Mouse (Mus musculus) small intestine, adult 2 months (tissue): ENCODE measurements around the gene Ets1. TPM values are rescaled to one million over a fixed set of nuclear protein-coding genes. Genes with fewer than 3 reads are reported as not detected.

Experiments used
- H3K27ac ChIP-seq: fragments of 200-500 bp; 2 replicates; pipeline ENCODE4 v1.5.1; 2012; ENCODE audit warnings: low read depth, low read length, control low read depth, inconsistent platforms; ENCODE audit not compliant: insufficient read depth
- H3K27me3 ChIP-seq: fragments of 200-500 bp; 2 replicates; pipeline ENCODE4 v1.6.1; 2012; ENCODE audit warnings: mild to moderate bottlenecking, moderate library complexity, low read length, inconsistent platforms; ENCODE audit not compliant: control insufficient read depth, insufficient read depth
- H3K36me3 ChIP-seq: fragments of 200-500 bp; 2 replicates; pipeline ENCODE4 v1.6.1; 2012; ENCODE audit warnings: mild to moderate bottlenecking, low read length, control low read depth, inconsistent platforms; ENCODE audit not compliant: control insufficient read depth, insufficient read depth
- H3K4me1 ChIP-seq: fragments of 200-500 bp; 2 replicates; pipeline ENCODE4 v1.6.1; 2012; ENCODE audit warnings: low read length, inconsistent platforms, mixed read lengths; ENCODE audit not compliant: control insufficient read depth, insufficient read depth, insufficient read length
- H3K4me3 ChIP-seq: fragments of 200-500 bp; 2 replicates; pipeline ENCODE4 v1.5.1; 2012; ENCODE audit warnings: low read depth, mild to moderate bottlenecking, control low read depth, inconsistent platforms, low read length, moderate library complexity
- CTCF ChIP-seq: fragments of 200-500 bp; IDR thresholded peaks from 2 replicates; pipeline ENCODE4 v1.5.1; 2012; ENCODE audit warnings: low read depth, mild to moderate bottlenecking, control low read depth, inconsistent platforms, low read length, moderate library complexity, mixed read lengths; ENCODE audit not compliant: insufficient replicate concordance, insufficient read length; ENCODE audit errors: extremely low read depth
- POLR2A ChIP-seq: fragments of 200-500 bp; IDR thresholded peaks from 2 replicates; pipeline ENCODE4 v1.6.1; 2012; ENCODE audit warnings: low read depth, mild to moderate bottlenecking, control low read depth, inconsistent platforms, low read length, moderate library complexity
- WGBS: fragments of 180-500 bp; shearing (Covaris S2); methylation state at CpG from one replicate; pipeline ENCODE4 v1.1.7; 2018; 5-methylcytosine and 5-hydroxymethylcytosine counted together
- polyA plus RNA-seq: library from polyadenylated mRNA; depleted of rRNA; stranded (reverse); fragments of >200 nt; gene quantifications from 2 replicates; pipeline ENCODE4 v1.2.3, GENCODE M21; 2012

Ets1 gene
- polyA plus RNA-seq, 1 experiment = 10.2 TPM

DNA sequence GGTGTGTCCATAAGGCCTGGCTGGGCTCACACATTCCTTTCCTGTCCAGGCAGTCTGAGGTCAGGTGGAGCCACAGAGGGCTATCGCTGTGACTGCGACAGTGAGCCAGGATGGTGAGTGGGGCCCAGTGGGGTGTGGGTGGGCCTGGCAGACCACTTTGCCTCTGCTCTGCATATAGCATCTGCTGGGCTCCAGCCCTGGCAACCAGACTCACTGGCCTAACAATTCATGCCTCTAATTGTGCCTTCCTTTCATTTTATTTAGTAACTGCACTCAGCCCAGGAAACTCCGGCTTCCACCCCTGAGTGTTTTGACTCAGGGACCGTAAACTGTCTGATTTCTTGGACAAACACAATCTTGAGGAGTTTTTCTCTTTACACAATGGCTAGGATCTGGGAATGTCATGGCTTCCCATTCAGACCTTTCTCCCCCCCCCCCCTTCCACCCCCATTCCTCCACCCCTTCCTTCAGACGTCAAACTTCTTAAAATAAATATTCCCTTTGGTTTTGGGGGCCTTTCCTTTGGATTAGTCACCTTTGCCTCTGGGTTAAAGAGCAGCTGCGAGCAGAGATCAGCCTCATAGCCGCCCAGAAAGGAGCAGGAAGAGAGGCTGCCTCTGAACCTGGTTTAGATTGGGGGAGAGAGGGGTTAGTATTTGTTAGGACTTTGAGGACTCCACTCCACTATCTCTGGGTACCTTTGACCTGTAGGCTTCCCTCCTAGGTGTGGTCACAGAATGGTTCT is 40.8 kb upstream of the Ets1 start:
- TF ChIP-seq CTCF (no peak), POLR2A (no peak)
- H3K27ac ChIP-seq = peak overlapping the region; percentile 71; the same call in 1 of the 2 replicates
- 46% methylated on average over 7 of the region's 7 CpGs for WGBS
- no peak overlapping the region for H3K4me3 ChIP-seq
- H3K36me3 ChIP-seq = no peaks in the 10 kb centered on the region
- no peaks in the 10 kb centered on the region for H3K27me3 ChIP-seq
- peaks cover 3% of the 10 kb centered on the region for H3K4me1 ChIP-seq

DNA sequence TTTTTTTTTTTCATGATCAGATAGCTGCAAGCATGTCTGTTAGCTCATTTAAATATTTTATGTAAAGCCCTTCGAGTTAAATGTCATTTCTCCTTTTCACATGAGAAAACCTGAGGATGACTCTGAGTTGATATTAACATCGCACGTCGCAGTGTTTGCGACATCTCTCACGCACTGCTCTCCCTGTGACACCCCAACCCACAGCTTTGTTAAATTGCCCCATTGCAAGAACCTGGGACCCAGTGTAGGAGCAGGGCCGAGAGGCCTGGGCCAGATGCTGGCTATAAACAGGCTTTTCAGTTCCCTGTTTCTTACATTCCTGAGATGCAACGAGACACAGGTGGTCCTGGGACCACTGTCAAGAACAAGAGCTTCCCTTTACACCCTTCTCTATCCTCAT is 39.7 kb upstream of the Ets1 start:
- 84% methylated on average over 8 of the region's 8 CpGs for WGBS
- TF ChIP-seq CTCF = no peak
- no peak for TF ChIP-seq POLR2A
- H3K4me1 ChIP-seq = peaks cover 3% of the 10 kb centered on the region
- H3K27ac ChIP-seq = no peak overlapping the region
- H3K36me3 ChIP-seq = no peaks in the 10 kb centered on the region
- H3K27me3 ChIP-seq = no peaks in the 10 kb centered on the region
- no peak overlapping the region for H3K4me3 ChIP-seq

DNA sequence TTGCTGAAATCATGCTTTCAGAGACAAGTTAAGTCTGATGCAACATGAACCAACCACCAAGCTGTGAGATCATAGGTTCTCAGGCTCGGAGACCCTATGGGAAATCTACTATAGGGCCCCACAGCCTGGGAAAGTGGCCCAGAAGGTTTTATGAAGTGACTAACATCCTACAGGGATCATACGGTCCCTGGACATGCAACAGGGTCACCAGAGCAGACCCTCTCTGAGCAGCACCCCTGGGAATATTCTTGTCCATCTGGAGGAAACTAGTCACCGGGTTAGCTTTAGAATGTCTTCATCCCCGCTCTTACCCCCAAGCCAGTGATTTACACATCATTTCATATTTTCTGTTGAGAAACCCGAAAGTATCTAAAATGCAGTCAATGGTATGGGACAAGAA is 34.1 kb upstream of the Ets1 start:
- Histone ChIP-seq H3K36me3 (no peaks in the 10 kb centered on the region), H3K27ac (no peak overlapping the region), H3K4me1 (no peaks in the 10 kb centered on the region), H3K4me3 (no peak overlapping the region), H3K27me3 (no peaks in the 10 kb centered on the region)
- TF ChIP-seq POLR2A (no peak), CTCF (no peak)
- 86% methylated on average over 5 of the region's 5 CpGs for WGBS

DNA sequence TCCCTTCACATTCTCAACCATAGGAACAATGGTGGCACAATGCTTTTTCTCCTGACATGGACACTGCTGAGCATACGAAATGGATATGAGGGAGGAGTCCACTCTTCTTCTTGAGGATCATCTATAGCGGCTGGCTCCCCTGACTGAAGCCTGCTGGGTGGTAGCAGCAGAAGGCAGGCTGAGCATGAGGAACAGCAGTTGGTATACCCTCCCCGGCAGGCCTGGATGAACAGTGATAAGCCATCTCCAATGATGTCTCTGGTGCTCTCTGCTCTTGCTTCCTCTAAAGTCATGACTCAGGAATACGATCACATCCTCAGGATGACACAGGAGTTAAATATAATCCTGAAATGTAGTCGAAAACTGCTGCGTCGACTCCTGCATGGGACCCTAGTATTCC is 32.9 kb upstream of the Ets1 start:
- TF ChIP-seq CTCF (no peak), POLR2A (no peak)
- no peaks in the 10 kb centered on the region for H3K36me3 ChIP-seq
- H3K27me3 ChIP-seq = no peaks in the 10 kb centered on the region
- no peak overlapping the region for H3K27ac ChIP-seq
- 85% methylated on average over 7 of the region's 7 CpGs for WGBS
- H3K4me1 ChIP-seq = no peaks in the 10 kb centered on the region
- no peak overlapping the region for H3K4me3 ChIP-seq

DNA sequence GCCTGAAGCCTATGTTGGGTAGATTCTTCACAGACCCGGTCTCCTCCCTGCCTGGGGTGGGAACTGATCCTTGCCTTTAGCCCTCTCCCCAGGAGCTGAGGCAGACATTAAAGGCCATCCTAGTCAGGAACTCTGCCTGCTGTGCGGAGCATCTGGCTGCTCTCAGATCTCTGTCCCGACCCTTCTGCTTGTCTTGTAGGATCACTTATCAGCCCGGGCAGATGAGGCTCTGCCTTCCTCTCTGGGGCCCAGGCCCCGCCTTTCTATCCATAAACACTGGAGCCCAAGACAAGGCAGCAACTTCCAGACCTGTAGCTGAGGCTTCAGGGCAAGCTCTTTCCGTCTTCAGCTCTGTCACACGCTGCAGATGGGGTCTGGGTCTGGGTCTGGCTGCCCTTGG is 28.8 kb upstream of the Ets1 start:
- WGBS = 42% methylated on average over 7 of the region's 7 CpGs
- Histone ChIP-seq H3K27ac (no peak overlapping the region), H3K4me1 (0 out of 2 replicates have a peak, but pooled peaks cover 3% of the 10 kb centered on the region)

DNA sequence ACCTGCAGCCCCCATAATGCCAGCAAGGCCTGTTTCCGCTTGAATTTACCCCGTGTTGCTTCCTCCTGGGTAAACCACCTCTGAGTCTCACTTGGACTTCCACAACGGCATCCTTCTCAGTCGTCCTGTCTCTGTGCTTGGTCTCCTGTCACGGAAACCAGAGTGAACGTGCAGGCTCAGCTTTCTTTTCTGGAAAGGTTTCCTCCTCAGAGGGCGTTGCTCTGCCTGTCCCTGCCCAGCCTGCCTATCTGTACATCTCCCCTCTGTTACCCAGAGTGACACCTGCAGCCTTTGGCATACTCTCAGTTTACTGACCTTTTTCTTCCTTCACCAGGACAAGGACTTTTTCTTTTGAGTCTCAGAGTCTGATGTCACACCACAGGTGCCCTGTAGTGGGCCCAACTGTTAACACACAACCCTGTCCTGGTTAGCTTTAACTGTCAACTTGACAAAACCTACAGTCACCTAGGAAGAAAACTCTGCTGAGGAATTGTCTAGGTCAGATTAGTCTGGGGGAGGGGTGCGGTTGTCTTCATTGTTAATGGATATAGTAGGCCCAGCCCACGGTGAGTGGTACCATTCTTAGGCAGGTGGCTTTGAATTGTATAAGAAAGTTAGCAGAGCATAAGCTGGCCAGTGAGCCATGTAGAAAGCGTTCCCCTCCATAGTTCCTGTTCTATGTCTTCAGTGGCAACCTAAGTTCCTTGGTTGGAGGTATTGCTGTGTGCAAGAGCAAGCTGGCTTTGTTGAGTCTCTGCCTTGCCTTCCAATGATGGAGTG is 27.0 kb upstream of the Ets1 start:
- no peak for TF ChIP-seq CTCF
- no peak for TF ChIP-seq POLR2A
- Histone ChIP-seq H3K27ac (no peak overlapping the region), H3K4me3 (no peak overlapping the region), H3K36me3 (no peaks in the 10 kb centered on the region), H3K27me3 (no peaks in the 10 kb centered on the region), H3K4me1 (0 out of 2 replicates have a peak, but pooled peaks cover 3% of the 10 kb centered on the region)
- WGBS = 82% methylated on average over 10 of the region's 10 CpGs

More for the DNA sequence above, 28.8 kb upstream of the Ets1 start:
- Histone ChIP-seq H3K4me3 (no peak overlapping the region), H3K27me3 (no peaks in the 10 kb centered on the region), H3K36me3 (no peaks in the 10 kb centered on the region)
- TF ChIP-seq CTCF = no peak
- no peak for TF ChIP-seq POLR2A

DNA sequence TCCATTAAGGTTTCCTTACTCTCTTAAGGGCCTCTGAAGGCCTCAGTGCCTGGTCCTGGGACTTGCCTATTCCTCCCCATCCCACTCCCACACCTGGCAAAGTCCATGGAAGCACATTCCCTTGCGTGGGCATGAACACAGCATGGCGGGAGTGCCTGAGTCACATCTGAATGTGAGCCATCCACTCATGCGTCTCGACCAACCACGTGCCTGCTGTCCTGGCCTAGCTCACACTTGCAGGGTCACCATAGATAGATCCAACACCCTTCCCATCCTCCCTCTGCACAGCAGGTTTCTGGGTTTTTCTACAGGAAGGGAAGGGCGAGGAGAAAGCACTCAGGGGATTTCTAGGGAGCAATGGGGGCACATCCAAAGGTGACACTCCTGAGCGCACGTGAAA is 25.8 kb upstream of the Ets1 start:
- Histone ChIP-seq H3K4me1 (0 out of 2 replicates have a peak, but pooled peaks cover 3% of the 10 kb centered on the region), H3K27me3 (no peaks in the 10 kb centered on the region), H3K4me3 (no peak overlapping the region), H3K27ac (no peak overlapping the region), H3K36me3 (no peaks in the 10 kb centered on the region)
- TF ChIP-seq POLR2A (no peak), CTCF (no peak)
- WGBS = 90% methylated on average over 8 of the region's 8 CpGs
